Mouse (Mus musculus) midbrain, embryonic 12.5 days (tissue): ENCODE measurements around the gene Ap3b1. TPM values are rescaled to one million over a fixed set of nuclear protein-coding genes. Genes with fewer than 3 reads are reported as not detected.

Experiments
- ATAC-seq: fragments of 200-750 bp; cut with Nextera tagmentation; 2 replicates; pipeline ENCODE4 v1.8.0; 2017; ENCODE audit warnings: low read depth, moderate TSS enrichment, moderate library complexity; ENCODE audit not compliant: low FRiP score
- H3K27ac ChIP-seq: fragments of 300-500 bp; sonication (generic); replicated peaks from 2 replicates; pipeline ENCODE4 v1.5.1; 2016; ENCODE audit warnings: mild to moderate bottlenecking
- H3K27me3 ChIP-seq: fragments of 300-500 bp; sonication (generic); 2 replicates; pipeline ENCODE4 v1.6.1; 2016; ENCODE audit warnings: mild to moderate bottlenecking
- H3K36me3 ChIP-seq: fragments of 300-500 bp; sonication (generic); 2 replicates; pipeline ENCODE4 v1.6.1; 2016
- H3K4me1 ChIP-seq: fragments of 300-500 bp; sonication (generic); 2 replicates; pipeline ENCODE4 v1.6.1; 2016
- H3K4me2 ChIP-seq: fragments of 300-500 bp; sonication (generic); replicated peaks from 2 replicates; pipeline ENCODE4 v1.6.1; 2016; ENCODE audit warnings: mild to moderate bottlenecking, moderate library complexity
- H3K4me3 ChIP-seq: fragments of 300-500 bp; sonication (generic); 2 replicates; pipeline ENCODE4 v1.5.1; 2016; ENCODE audit warnings: mild to moderate bottlenecking
- H3K9ac ChIP-seq: fragments of 300-500 bp; sonication (generic); replicated peaks from 2 replicates; pipeline ENCODE4 v1.6.1; 2016; ENCODE audit warnings: mild to moderate bottlenecking, moderate library complexity
- H3K9me3 ChIP-seq: fragments of 300-500 bp; sonication (generic); 2 replicates; pipeline ENCODE4 v1.6.1; 2016; ENCODE audit warnings: mild to moderate bottlenecking
- WGBS: fragments of 180-500 bp; shearing (Covaris S2); methylation state at CpG from one replicate; pipeline ENCODE4 v1.1.7; 2016; 5-methylcytosine and 5-hydroxymethylcytosine counted together
- microRNA-seq: library from miRNA; unstranded; fragments of <30 nt; microRNA quantifications from one replicate; pipeline ENCODE4, GENCODE M21; 2017
- polyA plus RNA-seq: library from polyadenylated mRNA; unstranded; fragments of >200 nt; fragmentation: Nextera tagmentation; extraction: Ambion mirVana; gene quantifications from 2 replicates; pipeline ENCODE4 v1.2.1, GENCODE M21; 2016

The Ap3b1 gene
- polyA plus RNA-seq, 1 experiment from 2014 or later = 39.8 TPM

- Histone ChIP-seq H3K9me3 (no peaks in the 10 kb centered on the region), H3K9ac (no peak overlapping the region), H3K27ac (no peak overlapping the region), H3K27me3 (peaks cover 83% of the 10 kb centered on the region), H3K36me3 (no peaks in the 10 kb centered on the region), H3K4me1 (peaks cover 17% of the 10 kb centered on the region), H3K4me2 (no peak overlapping the region), H3K4me3 (no peak overlapping the region)
- 57% methylated on average over 10 of the region's 10 CpGs for whole genome bisulfite sequencing
- peak; percentile 61; the same call in 1 of the 2 replicates for ATAC-seq
Measured at GRCm38 (mm10) chr13:94608947-94609346, 250.2 kb downstream of the Ap3b1 start.

Small RNA genes lying within 50 kb of the gene (microRNA-seq; reads per million reads assigned to microRNA genes)
- gene Gm25109 = not detected

Other genes starting within 250 kb of the Ap3b1 start
- 64.1 and 68.9 TPM in 2 replicates for gene Scamp1, start 73.1 kb upstream of the Ap3b1 start, polyA plus RNA-seq